21 mouse cellular contexts compared by ENCODE assay signal in genomic region chr11:90034646-90035045, GRCm38 (mm10). TPM values are rescaled to one million over a fixed set of nuclear protein-coding genes. Genes with fewer than 3 reads are reported as not detected.
DNase-seq lines count a peak whose midpoint lies in the region; ATAC-seq and TF ChIP-seq lines count a peak whose summit lies in the region.
"Had no signal": no experiment of that assay in that cellular context is flagged by ENCODE, and none has a peak within 500 bp of the region (broad histone marks: within the 10 kb centered on the region; RNA-seq: fewer than 3 reads in every experiment).

No protein-coding gene starts in this region.

- TF ChIP-seq EP300 in heart, adult 2 months (IDR thresholded peaks at IDR 0.05; ENCODE audit: insufficient read depth, low read depth, low read length), result peak; percentile 64; the same call in 1 of the 2 replicates

- WGBS in heart, adult 2 months, result 48% methylated on average over 12 of the region's 12 CpGs
- WGBS in heart, embryonic 12.5 days, result 76% methylated on average over 12 of the region's 12 CpGs

- TF ChIP-seq CTCF in heart, adult 2 months (IDR thresholded peaks at IDR 0.05), result no peak
- no peak for TF ChIP-seq CTCF in testis, adult 2 months (IDR thresholded peaks at IDR 0.05; ENCODE audit: control insufficient read depth, insufficient read depth, insufficient replicate concordance, low read depth, low read length)

- H3K9me3 ChIP-seq in heart, embryonic 12.5 days (replicated peaks), result 0 out of 2 replicates have a peak, but pooled peaks cover 4% of the 10 kb centered on the region
- H3K9me3 ChIP-seq: forebrain, embryonic 13.5 days had no signal

- no peaks in the 10 kb centered on the region; the same call in 1 of the 2 replicates for H3K79me2 ChIP-seq in heart, adult 2 months (replicated peaks; ENCODE audit: control insufficient read depth, insufficient read depth, low read length)

- H3K4me3 ChIP-seq in heart, adult 2 months, result peak overlapping the region; percentile 5; the same call in 1 of the 2 replicates
- H3K4me3 ChIP-seq in heart, embryonic 12.5 days, result no peak overlapping the region
- H3K4me3 ChIP-seq in testis, adult 2 months (ENCODE audit: control insufficient read depth, low read depth, low read length), result peak overlapping the region; percentile 80
- H3K4me3 ChIP-seq: forebrain, embryonic 13.5 days; hindbrain, embryonic 12.5 days; neural tube, embryonic 12.5 days had no signal

- TF ChIP-seq POLR2A in heart, adult 2 months (IDR thresholded peaks at IDR 0.05; ENCODE audit: insufficient read depth, low read depth, low read length), result 0 out of 2 replicates have a peak, but pooled peaks have one; percentile 35
- TF ChIP-seq POLR2A in testis, adult 2 months (IDR thresholded peaks at IDR 0.05; ENCODE audit: control insufficient read depth, low read depth, low read length), result no peak

- ATAC-seq in heart, embryonic 12.5 days (ENCODE audit: insufficient number of reproducible peaks, low FRiP score), result no peak
- ATAC-seq: forebrain, embryonic 13.5 days had no signal

- peaks cover 4% of the 10 kb centered on the region for H3K4me1 ChIP-seq in heart, adult 2 months (ENCODE audit: control insufficient read depth, insufficient read depth, low read length)
- H3K4me1 ChIP-seq in heart, embryonic 12.5 days (replicated peaks), result peaks cover 25% of the 10 kb centered on the region
- H3K4me1 ChIP-seq in testis, adult 2 months (ENCODE audit: control insufficient read depth, insufficient read depth, low read length), result peaks cover 6% of the 10 kb centered on the region

- DNase-seq in heart, adult 2 months, result peak in 1 of 2 experiments; percentile 55
- DNase-seq in testis, postnatal 10 days (ENCODE audit: low spot score), result no peak
- peak; percentile 46 for DNase-seq in lung, postnatal 25 days (ENCODE audit: low spot score)
- no peak for DNase-seq in frontal cortex, adult 2 months (ENCODE audit: extremely low spot score in 1 of 2, low spot score in 1 of 2)
- DNase-seq in right cerebral cortex, adult 2 months (ENCODE audit: low spot score in 2 of 2), result no peak
- DNase-seq: adrenal gland, postnatal 25 days; cerebellum, adult 8-10 months; gastrocnemius, postnatal 14 days; kidney, adult 11 months; layer of hippocampus, adult 9-11 months; midbrain, embryonic 14.5 days; right cerebral cortex, postnatal 25 days; thymus, adult 18-20 months; thymus, postnatal 36 days had no signal

- no peaks in the 10 kb centered on the region for H3K27me3 ChIP-seq in heart, adult 2 months (ENCODE audit: control insufficient read depth, insufficient read depth, low read length)
- H3K27me3 ChIP-seq in heart, embryonic 12.5 days (replicated peaks), result peaks cover 14% of the 10 kb centered on the region
- no peaks in the 10 kb centered on the region for H3K27me3 ChIP-seq in testis, adult 2 months (ENCODE audit: control insufficient read depth, insufficient read depth, low read length)

- no peak overlapping the region for H3K4me2 ChIP-seq in heart, embryonic 12.5 days
- H3K4me2 ChIP-seq: forebrain, embryonic 13.5 days; hindbrain, embryonic 12.5 days; neural tube, embryonic 12.5 days had no signal

- H3K9ac ChIP-seq in heart, adult 2 months (ENCODE audit: low read depth, low read length), result no peak overlapping the region
- no peak overlapping the region for H3K9ac ChIP-seq in heart, embryonic 12.5 days
- H3K9ac ChIP-seq: forebrain, embryonic 13.5 days; hindbrain, embryonic 12.5 days; liver, embryonic 14.5 days; neural tube, embryonic 12.5 days had no signal

- peak overlapping the region; percentile 70 for H3K27ac ChIP-seq in heart, adult 2 months
- no peak overlapping the region; the same call in 1 of the 2 replicates for H3K27ac ChIP-seq in heart, embryonic 12.5 days (ENCODE audit: poor library complexity, severe bottlenecking)
- no peak overlapping the region for H3K27ac ChIP-seq in testis, adult 2 months (ENCODE audit: control insufficient read depth, insufficient read depth, low read depth, low read length)
- H3K27ac ChIP-seq: forebrain, embryonic 13.5 days; hindbrain, embryonic 12.5 days; liver, embryonic 14.5 days; neural tube, embryonic 12.5 days had no signal

- intact Hi-C loops in heart, adult 2 months (cut with DNase I), result loop anchor here (10.0 kb wide), 2 partner anchors 60 to 220 kb away; no protein-coding TSS in a partner anchor

- no peaks in the 10 kb centered on the region for H3K36me3 ChIP-seq in heart, adult 2 months (ENCODE audit: control insufficient read depth, insufficient read depth, low read length)
- peaks cover 7% of the 10 kb centered on the region for H3K36me3 ChIP-seq in heart, embryonic 12.5 days
- no peaks in the 10 kb centered on the region for H3K36me3 ChIP-seq in testis, adult 2 months (ENCODE audit: control insufficient read depth, insufficient read depth, low read length)
- H3K36me3 ChIP-seq: hindbrain, embryonic 12.5 days; neural tube, embryonic 12.5 days had no signal

RNA-seq across cellular contexts. Expression of gene Tmem100, which starts 4.5 kb away (rescaled TPM):
- total RNA-seq in heart, adult 2 months (2021), result 10 to 100 TPM; 14.7 to 18.3 TPM
- 5.4 and 11.4 TPM in 2 replicates for polyA plus RNA-seq in heart, adult 2 months (2012; rRNA removed)
- 15.9 and 17.1 TPM in 2 replicates for polyA plus RNA-seq in heart, embryonic 12.5 days (2016; fragmentation: Nextera tagmentation; extraction: Ambion mirVana)
- polyA plus RNA-seq in testis, adult 2 months (2012; rRNA removed), result 0.57 and 0.69 TPM in 2 replicates
- 18.3 and 20.2 TPM in 2 replicates for polyA plus RNA-seq in frontal cortex, adult 2 months (2012; rRNA removed)
- total RNA-seq: megakaryocyte-erythroid progenitor cell, adult 5-6 weeks had no signal

RNA-seq across cellular contexts. Expression of gene Pctp, which starts 32.0 kb away (rescaled TPM):
- 1 to 10 TPM; 4.0 to 4.4 TPM for total RNA-seq in heart, adult 2 months (2021)
- 2.2 and 3.1 TPM in 2 replicates for polyA plus RNA-seq in heart, adult 2 months (2012; rRNA removed)
- polyA plus RNA-seq in heart, embryonic 12.5 days (2016; fragmentation: Nextera tagmentation; extraction: Ambion mirVana), result 18.1 and 19.9 TPM in 2 replicates
- polyA plus RNA-seq in testis, adult 2 months (2012; rRNA removed), result 5.6 and 5.7 TPM in 2 replicates
- 1.8 and 2.2 TPM in 2 replicates for polyA plus RNA-seq in frontal cortex, adult 2 months (2012; rRNA removed)
